Mouse (Mus musculus) gastrocnemius, postnatal 36 days (tissue): ENCODE measurements around the gene Plk5. TPM values are rescaled to one million over a fixed set of nuclear protein-coding genes. Genes with fewer than 3 reads are reported as not detected.
A peak's percentile ranks its signal among the peaks of the same experiment; 100 is the strongest.
"Not testable (repeated sequence)": the region's sequence is repeated elsewhere in the genome, so short reads cannot be mapped to it uniquely, and the experiment has no call there.

Source experiments
- DNase-seq, 2 experiments: peaks; one replicate each; pipeline ENCODE4 v3.0.0; 2022
- intact Hi-C: fragments of 180-260 bp; cut with DNase I; formaldehyde crosslinking; loops from one replicate; pipeline ENCODE4 v1.15.1; 2025
- total RNA-seq, 2 experiments: library from RNA; stranded (reverse); gene quantifications; 2 replicates each; pipeline ENCODE4 v1.2.3; 2021

The Plk5 gene
- total RNA-seq, 2 experiments from 2014 or later: 0.15 to 0.20 TPM

- intact Hi-C loops: no loop called here
- DNase-seq: no peak
These were observed 26.2 kb upstream of the Plk5 start for GRCm38 (mm10) chr10:80330084-80330483.

- intact Hi-C loops: no loop called here
- DNase-seq: no peak
These were observed 25.4 kb upstream of the Plk5 start for GRCm38 (mm10) chr10:80330888-80331287.

- intact Hi-C loops: no loop called here
- DNase-seq: no peak
These were observed 24.4 kb upstream of the Plk5 start for GRCm38 (mm10) chr10:80331636-80332524.

- intact Hi-C loops: no loop called here
- no peak for DNase-seq
These were observed 23.7 kb upstream of the Plk5 start for GRCm38 (mm10) chr10:80332525-80332989.

GRCm38 (mm10) chr10:80336263-80336662 lies 20.0 kb upstream of the Plk5 start:
- intact Hi-C loops: no loop called here
- no peak for DNase-seq

- peak; percentile 85 to 89 for DNase-seq
- intact Hi-C loops: no loop called here
These were observed 16.1 kb upstream of the Plk5 start for GRCm38 (mm10) chr10:80339941-80340750.

- no peak for DNase-seq
- intact Hi-C loops: no loop called here
These were observed 15.2 kb upstream of the Plk5 start for GRCm38 (mm10) chr10:80341026-80341425.

GRCm38 (mm10) chr10:80341491-80342304 lies 14.6 kb upstream of the Plk5 start:
- no peak for DNase-seq
- intact Hi-C loops: no loop called here

GRCm38 (mm10) chr10:80342305-80342748 lies 13.9 kb upstream of the Plk5 start:
- no peak for DNase-seq
- intact Hi-C loops: no loop called here

- intact Hi-C loops: no loop called here
These were observed 13.4 kb upstream of the Plk5 start for GRCm38 (mm10) chr10:80342749-80343424.

GRCm38 (mm10) chr10:80343425-80343895 lies 12.8 kb upstream of the Plk5 start:
- DNase-seq: no peak
- intact Hi-C loops: no loop called here

More at GRCm38 (mm10) chr10:80342749-80343424, 13.4 kb upstream of the Plk5 start:
- DNase-seq: no peak

GRCm38 (mm10) chr10:80344131-80344661 lies 12.1 kb upstream of the Plk5 start:
- DNase-seq: no peak
- intact Hi-C loops: no loop called here

- no peak for DNase-seq
- intact Hi-C loops: no loop called here
These were observed 11.1 kb upstream of the Plk5 start for GRCm38 (mm10) chr10:80345122-80345521.

GRCm38 (mm10) chr10:80345929-80346328 lies 10.3 kb upstream of the Plk5 start:
- DNase-seq, intact Hi-C loops: not testable (repeated sequence)

GRCm38 (mm10) chr10:80347514-80347967 lies 8.7 kb upstream of the Plk5 start:
- intact Hi-C loops: no loop called here
- DNase-seq: peak in 1 of 2 experiments; percentile 30

GRCm38 (mm10) chr10:80348244-80348781 lies 7.9 kb upstream of the Plk5 start, which contains the start of gene Adamtsl5:
Gene Adamtsl5 (minus strand): TSS chr10:80348412.
- DNase-seq: peak; percentile 73
- intact Hi-C loops: no loop called here

- DNase-seq: peak in 1 of 2 experiments; percentile 49
- intact Hi-C loops: loop anchor here (1.0 kb wide), 1 partner anchor 54 kb away; the partner anchor contains the start of gene Apc2
These were observed 7.3 kb upstream of the Plk5 start for GRCm38 (mm10) chr10:80348981-80349380.

- intact Hi-C loops: loop anchor here (2.0 kb wide), 1 partner anchor 25 kb away; no protein-coding TSS in a partner anchor
- peak; percentile 83 to 87 for DNase-seq
These were observed 6.0 kb upstream of the Plk5 start for GRCm38 (mm10) chr10:80350292-80350691.

- intact Hi-C loops: loop anchor here (2.0 kb wide), 1 partner anchor 23 kb away; no protein-coding TSS in a partner anchor
- DNase-seq: no peak
These were observed 4.4 kb upstream of the Plk5 start for GRCm38 (mm10) chr10:80351896-80352295.
